In genomic region chrX:98476473-98477254, GRCm38 (mm10) we compare ENCODE assay signal across 21 mouse cellular contexts.
"Had no signal": no experiment of that assay in that cellular context is flagged by ENCODE, and none has a peak within 500 bp of the region (broad histone marks: within the 10 kb centered on the region; RNA-seq: fewer than 3 reads in every experiment).

No protein-coding gene starts in this region.

- H3K9me3 ChIP-seq: limb, embryonic 12.5 days; limb, embryonic 15.5 days; lung, embryonic 15.5 days; megakaryocyte, embryonic 14.5 days; midbrain, embryonic 10.5 days; midbrain, embryonic 13.5 days; stomach, embryonic 15.5 days had no signal

- H3K27ac ChIP-seq: kidney, postnatal 0 days; layer of hippocampus, adult 2 months; limb, embryonic 12.5 days; limb, embryonic 15.5 days; liver, embryonic 14.5 days; lung, embryonic 15.5 days; midbrain, embryonic 10.5 days; midbrain, embryonic 13.5 days; stomach, embryonic 15.5 days had no signal

- H3K4me1 ChIP-seq: limb, embryonic 12.5 days; limb, embryonic 15.5 days; lung, embryonic 15.5 days; megakaryocyte, embryonic 14.5 days; midbrain, embryonic 10.5 days; midbrain, embryonic 13.5 days; stomach, embryonic 15.5 days had no signal

- H3K36me3 ChIP-seq: limb, embryonic 12.5 days; limb, embryonic 15.5 days; lung, embryonic 15.5 days; midbrain, embryonic 10.5 days; midbrain, embryonic 13.5 days; stomach, embryonic 15.5 days had no signal

- H3K27me3 ChIP-seq: limb, embryonic 12.5 days; limb, embryonic 15.5 days; lung, embryonic 15.5 days; midbrain, embryonic 13.5 days; stomach, embryonic 15.5 days had no signal

- DNase-seq: kidney, adult 2 months; kidney, postnatal 25 days; layer of hippocampus, adult 9-11 months; liver, postnatal 0 days; lung, postnatal 10 days; lung, postnatal 36 days; right cerebral cortex, postnatal 14 days; right cerebral cortex, postnatal 4 days; thymus, postnatal 25 days had no signal

- ATAC-seq: liver, postnatal 0 days; midbrain, embryonic 13.5 days; midbrain, embryonic 16.5 days had no signal

- H3K4me3 ChIP-seq: layer of hippocampus, adult 2 months; limb, embryonic 12.5 days; limb, embryonic 15.5 days; lung, embryonic 15.5 days; megakaryocyte, embryonic 14.5 days; midbrain, embryonic 10.5 days; midbrain, embryonic 13.5 days; myocyte; stomach, embryonic 15.5 days had no signal
